Mouse (Mus musculus) monocyte, adult 2 months (primary cell): ENCODE results near the gene Fyn.

Experiments used
- DNase-seq, 2 experiments: peaks; one replicate each; pipeline ENCODE4 v3.0.0; 2022; ENCODE audit warnings: low spot score in 2 of 2, low read depth in 1 of 2

The Fyn gene

GRCm38 (mm10) chr10:39599601-39600000 is 230.9 kb downstream of the Fyn start:
- no peak for DNase-seq

- DNase-seq = no peak
Measured at GRCm38 (mm10) chr10:39600115-39600514, 231.5 kb downstream of the Fyn start.

DNA sequence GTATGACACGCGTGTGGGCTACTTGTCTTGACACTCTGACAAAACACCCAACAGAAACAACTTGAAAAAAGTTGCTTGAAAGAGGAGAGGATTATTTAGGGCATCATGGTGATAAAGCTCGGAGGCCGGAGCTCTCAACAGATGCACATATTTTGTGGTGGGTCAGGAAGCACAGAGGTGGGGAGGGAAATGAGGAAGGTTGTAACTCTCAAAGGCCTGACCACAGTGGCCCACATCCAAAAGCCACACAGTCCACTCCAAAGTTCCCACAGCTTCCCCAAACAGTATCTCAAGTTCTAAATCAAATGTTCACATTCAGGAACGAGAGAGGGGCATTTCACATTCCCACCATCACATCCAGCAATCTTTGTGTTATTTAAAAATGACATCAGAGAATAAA is 232.4 kb downstream of the Fyn start:
- no peak for DNase-seq

DNA sequence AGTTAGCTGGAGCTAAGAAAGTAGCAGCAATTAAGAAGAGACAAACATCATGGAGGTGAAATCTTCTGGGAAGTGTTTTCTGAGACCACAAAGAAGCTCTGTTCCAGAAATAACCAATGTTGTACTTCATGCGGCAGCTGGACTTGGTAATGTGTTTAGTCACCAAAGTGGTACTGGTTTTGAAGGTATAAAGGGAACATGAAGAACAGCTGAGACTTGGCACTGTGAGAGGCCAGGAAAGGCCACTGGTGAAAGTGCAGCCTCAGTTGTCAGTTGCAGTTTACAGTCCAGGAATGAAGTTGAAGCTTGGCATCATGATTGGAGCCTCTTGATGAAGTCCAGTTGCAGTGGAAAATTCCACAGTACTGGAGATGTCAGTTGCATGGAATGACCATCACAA is 237.8 kb downstream of the Fyn start:
- no peak for DNase-seq

DNA sequence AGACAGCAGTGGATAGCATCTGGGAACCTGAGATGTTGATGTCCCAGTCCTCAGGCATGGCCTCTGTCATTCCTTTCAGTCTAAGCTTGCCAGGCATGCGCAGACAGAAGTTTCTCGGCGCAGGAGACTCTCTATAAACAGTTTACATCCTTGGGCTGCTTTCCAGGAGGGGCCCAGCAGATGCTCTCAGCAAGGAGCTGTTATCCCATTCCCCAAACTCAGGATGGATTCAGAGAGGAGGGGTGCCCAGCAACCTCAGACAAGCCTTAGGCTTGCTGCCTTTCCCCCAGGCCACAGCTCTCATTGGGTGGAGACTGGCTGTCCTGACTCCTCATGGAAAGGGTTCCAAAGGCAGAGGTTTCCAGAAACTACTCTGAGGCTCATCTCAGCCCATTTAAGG is 242.6 kb downstream of the Fyn start:
- DNase-seq = no peak

DNA sequence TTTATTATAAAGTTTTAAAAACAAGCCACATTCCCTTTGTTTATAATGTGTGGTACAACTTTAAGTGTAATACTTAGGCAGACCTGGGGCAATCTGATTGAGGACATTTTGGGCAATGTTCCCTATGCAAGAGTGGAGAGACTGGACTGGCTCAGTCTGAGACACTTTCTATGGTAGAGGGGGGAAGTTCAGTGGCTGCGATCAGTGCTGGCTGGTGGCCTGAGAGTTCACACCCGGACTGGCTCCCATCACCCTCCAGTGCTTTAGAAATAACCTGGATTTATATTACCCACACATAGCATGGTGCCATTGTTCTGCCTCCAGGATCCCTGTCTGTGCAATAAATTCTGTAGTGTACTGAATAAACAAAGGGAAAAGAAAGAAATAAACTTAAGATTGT is 243.5 kb downstream of the Fyn start:
- DNase-seq = no peak

- no peak for DNase-seq
Measured at GRCm38 (mm10) chr10:39612633-39612988, 244.0 kb downstream of the Fyn start, which contains the start of gene Traf3ip2. Traf3ip2 (plus strand) TSS chr10:39612934.

DNA sequence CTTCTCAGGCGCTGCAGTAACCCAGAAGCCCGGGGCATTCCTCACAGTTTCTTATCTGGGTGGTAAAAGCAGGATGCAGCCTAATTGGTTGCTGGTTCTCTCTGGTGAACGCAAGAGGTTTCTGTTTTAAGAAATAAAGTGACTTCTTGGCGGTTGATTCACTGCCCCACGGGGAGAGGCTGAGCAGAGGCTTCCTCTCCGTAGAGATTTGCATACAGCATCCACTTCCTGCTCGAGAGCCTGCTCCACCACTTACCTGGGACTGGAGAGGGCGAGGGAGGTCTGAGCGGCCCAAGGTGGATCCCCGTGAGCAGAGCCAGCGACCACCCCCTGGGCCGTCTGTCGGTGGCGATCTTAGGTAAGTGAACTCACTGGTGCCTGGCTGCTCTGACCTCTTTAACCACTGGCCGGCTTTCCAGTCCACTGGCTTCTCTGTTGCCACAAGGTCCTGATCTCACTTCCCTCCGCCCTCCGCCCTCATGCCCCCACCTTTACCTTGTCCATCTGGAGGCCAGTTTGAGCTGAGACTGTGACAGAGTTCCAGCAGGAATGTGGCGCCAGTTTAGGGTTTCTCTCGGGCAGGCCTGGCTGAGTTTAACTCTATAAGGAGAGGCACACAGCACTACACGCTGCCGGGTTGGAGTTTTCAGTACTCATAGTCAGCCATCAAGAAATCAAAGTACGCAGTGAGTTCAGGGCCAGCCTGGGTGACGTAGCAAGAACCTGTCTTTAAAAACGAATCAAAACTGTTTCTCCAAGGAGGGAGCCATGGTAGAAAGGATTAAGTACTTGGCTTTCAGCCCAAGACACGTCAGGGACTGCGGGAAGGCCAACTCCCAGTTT is 244.6 kb downstream of the Fyn start:
- DNase-seq = peak; percentile 7 to 28

GRCm38 (mm10) chr10:39613973-39614372 is 245.3 kb downstream of the Fyn start:
- DNase-seq = no peak

- no peak for DNase-seq
Measured at GRCm38 (mm10) chr10:39614676-39615075, 246.0 kb downstream of the Fyn start.
